Comparison of ENCODE assay signal across 8 mouse cellular contexts in genomic region chr1:182376221-182376620, GRCm38 (mm10). TPM values are rescaled to one million over a fixed set of nuclear protein-coding genes. Genes with fewer than 3 reads are reported as not detected.
DNase-seq lines count a peak whose midpoint lies in the region; ATAC-seq and TF ChIP-seq lines count a peak whose summit lies in the region.

No protein-coding gene starts in this region.

- no peaks in the 10 kb centered on the region for H3K36me3 ChIP-seq in intestine, embryonic 14.5 days (ENCODE audit: control insufficient read depth, insufficient read depth, low read length)
- no peaks in the 10 kb centered on the region for H3K36me3 ChIP-seq in intestine, embryonic 15.5 days
- no peaks in the 10 kb centered on the region for H3K36me3 ChIP-seq in ES-E14 (ENCODE audit: control insufficient read depth, insufficient read depth, low read length, poor library complexity, severe bottlenecking)
- no peaks in the 10 kb centered on the region for H3K36me3 ChIP-seq in limb, embryonic 14.5 days (ENCODE audit: control insufficient read depth, insufficient read depth, low read length)
- no peaks in the 10 kb centered on the region for H3K36me3 ChIP-seq in neural tube, embryonic 15.5 days

- H3K9me3 ChIP-seq in intestine, embryonic 14.5 days (ENCODE audit: control insufficient read depth, low read length): no peaks in the 10 kb centered on the region
- H3K9me3 ChIP-seq in intestine, embryonic 15.5 days: no peaks in the 10 kb centered on the region
- H3K9me3 ChIP-seq in ES-E14 (ENCODE audit: control insufficient read depth, insufficient read depth, low read depth, low read length): no peaks in the 10 kb centered on the region
- no peaks in the 10 kb centered on the region for H3K9me3 ChIP-seq in limb, embryonic 14.5 days (ENCODE audit: control insufficient read depth, low read length)
- H3K9me3 ChIP-seq in neural tube, embryonic 15.5 days (replicated peaks): no peaks in the 10 kb centered on the region

- H3K4me2 ChIP-seq in intestine, embryonic 14.5 days (ENCODE audit: low read length): no peak overlapping the region
- no peak overlapping the region for H3K4me2 ChIP-seq in intestine, embryonic 15.5 days (replicated peaks)
- no peak overlapping the region for H3K4me2 ChIP-seq in limb, embryonic 14.5 days (replicated peaks; ENCODE audit: low read depth, low read length, severe bottlenecking)
- peak overlapping the region; percentile 39 for H3K4me2 ChIP-seq in neural tube, embryonic 15.5 days

- no peak for TF ChIP-seq POLR2A in limb, embryonic 14.5 days (IDR thresholded peaks at IDR 0.05; ENCODE audit: borderline replicate concordance, extremely low read depth, insufficient read depth, insufficient read length)

- intact Hi-C loops in heart, postnatal 36 days (cut with DNase I): loop anchor here (1.0 to 5.0 kb wide), 2 partner anchors 111 to 163 kb away; no protein-coding TSS in a partner anchor

- no peaks in the 10 kb centered on the region for H3K27me3 ChIP-seq in intestine, embryonic 14.5 days (replicated peaks; ENCODE audit: control insufficient read depth, insufficient read depth, low read length)
- H3K27me3 ChIP-seq in intestine, embryonic 15.5 days (replicated peaks): no peaks in the 10 kb centered on the region
- H3K27me3 ChIP-seq in limb, embryonic 14.5 days (ENCODE audit: control insufficient read depth, insufficient read depth, low read length): no peaks in the 10 kb centered on the region
- H3K27me3 ChIP-seq in neural tube, embryonic 15.5 days (replicated peaks): peaks cover 2% of the 10 kb centered on the region; the same call in 1 of the 2 replicates

- H3K9ac ChIP-seq in intestine, embryonic 14.5 days (ENCODE audit: low read length): no peak overlapping the region
- H3K9ac ChIP-seq in intestine, embryonic 15.5 days: no peak overlapping the region
- H3K9ac ChIP-seq in ES-E14 (ENCODE audit: insufficient read depth, low read depth, low read length, poor library complexity, severe bottlenecking): no peak overlapping the region
- H3K9ac ChIP-seq in limb, embryonic 14.5 days (ENCODE audit: low read depth, low read length, severe bottlenecking): no peak overlapping the region
- H3K9ac ChIP-seq in neural tube, embryonic 15.5 days (replicated peaks): no peak overlapping the region

- H3K4me1 ChIP-seq in intestine, embryonic 14.5 days (replicated peaks; ENCODE audit: control insufficient read depth, insufficient read depth, low read length): no peaks in the 10 kb centered on the region
- no peaks in the 10 kb centered on the region for H3K4me1 ChIP-seq in intestine, embryonic 15.5 days (replicated peaks)
- H3K4me1 ChIP-seq in ES-E14 (ENCODE audit: control insufficient read depth in 2 of 2, insufficient read depth in 2 of 2, low read length in 2 of 2, poor library complexity in 1 of 2): no peaks in the 10 kb centered on the region
- H3K4me1 ChIP-seq in limb, embryonic 14.5 days (ENCODE audit: control insufficient read depth, insufficient read depth, low read length): peaks cover 3% of the 10 kb centered on the region; the same call in 1 of the 2 replicates
- peaks cover 8% of the 10 kb centered on the region for H3K4me1 ChIP-seq in neural tube, embryonic 15.5 days

- no peak overlapping the region for H3K27ac ChIP-seq in intestine, embryonic 14.5 days (ENCODE audit: low read depth)
- no peak overlapping the region for H3K27ac ChIP-seq in intestine, embryonic 15.5 days
- H3K27ac ChIP-seq in ES-E14 (ENCODE audit: insufficient read depth, low read depth, low read length, poor library complexity, severe bottlenecking): no peak overlapping the region
- H3K27ac ChIP-seq in limb, embryonic 14.5 days (replicated peaks; ENCODE audit: low read depth, low read length): no peak overlapping the region
- H3K27ac ChIP-seq in neural tube, embryonic 15.5 days (replicated peaks): no peak overlapping the region

- in situ Hi-C loops in ES-E14 (cut with MboI; ENCODE audit: low sequenced_read_pairs in 2 of 2, unreplicated experiment in 2 of 2): no loop called here

- 28% methylated on average over 8 of the region's 8 CpGs for WGBS in intestine, embryonic 14.5 days
- WGBS in intestine, embryonic 15.5 days: 30% methylated on average over 8 of the region's 8 CpGs
- WGBS in limb, embryonic 14.5 days: 35% methylated on average over 8 of the region's 8 CpGs
- 17% methylated on average over 8 of the region's 8 CpGs for WGBS in neural tube, embryonic 15.5 days

- peak; percentile 60 for DNase-seq in intestine, embryonic 14.5 days (ENCODE audit: low spot score)
- DNase-seq in ES-E14 (ENCODE audit: low read depth, low spot score): peak; percentile 49
- DNase-seq in cerebellum, postnatal 10 days: peak; percentile 83 to 89
- peak; percentile 31 to 38 for DNase-seq in heart, postnatal 36 days
- peak; percentile 60 for DNase-seq in limb, embryonic 14.5 days (ENCODE audit: low spot score)
- DNase-seq in thymus, postnatal 25 days: no peak

- ATAC-seq in intestine, embryonic 14.5 days (replicated peaks; ENCODE audit: low FRiP score, low TSS enrichment, low read depth): no peak
- ATAC-seq in intestine, embryonic 15.5 days: no peak
- ATAC-seq in limb, embryonic 14.5 days (ENCODE audit: low FRiP score, low read depth): no peak
- peak; percentile 57; the same call in 1 of the 2 replicates for ATAC-seq in neural tube, embryonic 15.5 days (ENCODE audit: low FRiP score)

- no peak overlapping the region for H3K4me3 ChIP-seq in intestine, embryonic 14.5 days (ENCODE audit: low read depth, low read length)
- H3K4me3 ChIP-seq in intestine, embryonic 15.5 days (replicated peaks): no peak overlapping the region
- H3K4me3 ChIP-seq in ES-E14 (ENCODE audit: insufficient read depth in 1 of 2, low read depth in 1 of 2, low read length in 2 of 2, poor library complexity in 1 of 2, severe bottlenecking in 1 of 2): no peak overlapping the region
- no peak overlapping the region for H3K4me3 ChIP-seq in limb, embryonic 14.5 days (replicated peaks; ENCODE audit: low read length)
- H3K4me3 ChIP-seq in neural tube, embryonic 15.5 days (replicated peaks): no peak overlapping the region

TF ChIP-seq in ES-E14, 5 proteins besides CTCF, POLR2A, EP300 and RAD21:
- TF ChIP-seq HCFC1 (IDR thresholded peaks at IDR 0.05; ENCODE audit: borderline replicate concordance, insufficient read depth, low read length) (no peak), CHD2 (IDR thresholded peaks at IDR 0.05; ENCODE audit: low read depth, low read length) (no peak), ZNF384 (IDR thresholded peaks at IDR 0.05; ENCODE audit: low read depth, low read length) (no peak), MAFK (IDR thresholded peaks at IDR 0.05; ENCODE audit: insufficient read depth, low read depth, low read length) (no peak), ZC3H11A (IDR thresholded peaks at IDR 0.05; ENCODE audit: borderline replicate concordance, low read depth, low read length) (no peak)

RNA-seq across cellular contexts. Expression of gene Trp53bp2, which starts 32.8 kb away (rescaled TPM):
- 26.9 and 27.5 TPM in 2 replicates for polyA plus RNA-seq in intestine, embryonic 14.5 days (2014; fragmentation: Nextera tagmentation; extraction: Ambion mirVana)
- 20.3 and 22.6 TPM in 2 replicates for polyA plus RNA-seq in intestine, embryonic 15.5 days (2015; fragmentation: Nextera tagmentation; extraction: Ambion mirVana)
- total RNA-seq in ES-E14 (2012; rRNA removed): 9.4 and 9.5 TPM in 2 replicates
- total RNA-seq in heart, postnatal 36 days (2021): 10 to 100 TPM; 11.0 to 12.8 TPM
- 25.9 and 41.3 TPM in 2 replicates for polyA plus RNA-seq in limb, embryonic 14.5 days (2012; rRNA removed)
- polyA plus RNA-seq in limb, embryonic 14.5 days (2014; fragmentation: Nextera tagmentation; extraction: Ambion mirVana): 24.0 and 28.8 TPM in 2 replicates
- polyA plus RNA-seq in neural tube, embryonic 15.5 days (2015; fragmentation: Nextera tagmentation; extraction: Ambion mirVana): 14.6 and 17.4 TPM in 2 replicates

RNA-seq across cellular contexts. Expression of gene Fbxo28, which starts 34.8 kb away (rescaled TPM):
- 20.9 and 22.6 TPM in 2 replicates for polyA plus RNA-seq in intestine, embryonic 14.5 days (2014; fragmentation: Nextera tagmentation; extraction: Ambion mirVana)
- 13.3 and 13.4 TPM in 2 replicates for polyA plus RNA-seq in intestine, embryonic 15.5 days (2015; fragmentation: Nextera tagmentation; extraction: Ambion mirVana)
- total RNA-seq in ES-E14 (2012; rRNA removed): 25.8 TPM in 2 replicates
- total RNA-seq in heart, postnatal 36 days (2021): 10 to 100 TPM; 22.8 to 24.4 TPM
- 19.0 and 22.9 TPM in 2 replicates for polyA plus RNA-seq in limb, embryonic 14.5 days (2012; rRNA removed)
- 26.0 and 26.9 TPM in 2 replicates for polyA plus RNA-seq in limb, embryonic 14.5 days (2014; fragmentation: Nextera tagmentation; extraction: Ambion mirVana)
- 20.0 and 23.6 TPM in 2 replicates for polyA plus RNA-seq in neural tube, embryonic 15.5 days (2015; fragmentation: Nextera tagmentation; extraction: Ambion mirVana)
